Mouse (Mus musculus): ENCODE results near the gene Synm.

The Synm gene

DNA sequence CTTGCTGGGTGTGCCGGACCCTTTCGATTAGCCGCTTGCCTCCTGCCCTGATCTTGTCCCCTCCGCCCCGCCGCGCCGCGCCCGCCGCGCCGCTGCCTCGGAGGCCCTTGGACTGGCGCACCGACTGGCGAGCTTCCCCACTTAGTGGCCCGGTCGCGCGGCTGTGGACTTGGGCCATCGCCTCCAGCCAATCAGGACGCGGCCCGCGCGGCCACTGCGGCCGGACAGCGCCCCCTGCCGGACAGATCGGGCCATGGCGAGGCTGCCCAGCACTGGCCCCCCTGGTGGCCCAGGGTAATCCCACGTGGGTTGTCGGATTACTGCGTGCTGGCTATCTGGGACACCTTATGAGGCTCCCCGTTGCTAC lies at the start of gene Synm:
TSS of gene Synm (minus strand) at position 114 of the 367 bp plus-strand sequence.
- DNase-seq (ENCODE audit: low read depth), result no peak

DNA sequence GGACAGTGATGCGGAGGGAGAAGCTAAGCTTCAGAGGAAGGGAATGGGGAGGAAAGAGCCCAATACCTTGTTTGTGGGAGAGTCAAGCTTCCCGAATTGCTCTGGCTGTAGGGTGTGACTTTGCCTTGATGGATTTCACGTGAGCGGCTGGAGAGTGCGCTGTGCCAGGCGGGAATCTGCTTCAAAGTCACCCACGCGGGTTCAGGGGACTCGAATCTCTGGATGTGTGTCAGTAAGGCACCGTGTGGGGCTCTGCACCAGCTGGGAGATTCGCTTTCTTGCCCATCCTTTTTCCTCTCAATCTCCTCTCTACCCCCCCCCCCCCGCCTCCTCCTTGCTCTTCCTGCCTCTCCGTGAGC lies 44.3 kb upstream of the Synm start:
- DNase-seq (ENCODE audit: low read depth), result no peak

DNA sequence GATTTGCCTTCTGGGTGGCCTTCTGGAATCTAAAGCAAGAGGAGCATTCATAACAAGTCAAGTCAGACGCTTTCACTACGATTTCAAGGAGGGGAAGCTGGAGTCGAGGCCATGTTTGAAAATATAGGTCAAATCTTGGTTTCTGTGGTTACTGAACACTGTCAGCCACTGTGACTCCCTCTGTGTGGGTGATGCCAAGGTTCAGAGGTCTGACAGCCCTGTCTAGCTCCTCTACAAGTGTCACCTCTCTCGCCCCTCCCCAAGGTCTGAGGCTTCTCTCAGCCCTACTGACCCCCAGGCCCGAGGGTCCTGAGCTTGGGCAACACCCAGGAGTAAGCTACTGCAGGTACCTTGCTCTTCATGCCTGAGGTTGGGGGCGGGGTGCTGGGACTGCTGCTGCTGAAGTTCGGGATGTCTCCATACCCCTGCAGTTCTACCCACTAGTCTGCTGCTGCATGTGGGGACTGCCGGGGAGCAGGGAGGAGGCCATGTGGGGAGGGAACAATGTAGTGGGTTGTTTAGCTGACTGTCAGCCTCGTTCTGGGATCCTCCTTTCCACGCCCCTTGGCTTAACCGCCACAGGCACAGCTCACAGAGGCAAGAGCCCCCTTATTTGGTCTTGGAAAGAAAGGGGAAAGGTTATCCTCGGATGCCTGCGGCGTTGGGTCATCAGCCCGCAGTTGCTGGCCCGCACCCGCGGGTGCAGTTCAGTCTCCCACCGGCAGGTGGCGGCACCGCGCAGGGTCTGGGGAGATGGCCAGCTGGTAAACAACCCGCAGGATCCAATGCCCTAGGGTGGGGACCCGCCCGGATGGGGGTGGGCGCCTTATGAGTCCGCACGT lies 43.7 kb upstream of the Synm start:
- peak; percentile 59 for DNase-seq (ENCODE audit: low read depth)

DNA sequence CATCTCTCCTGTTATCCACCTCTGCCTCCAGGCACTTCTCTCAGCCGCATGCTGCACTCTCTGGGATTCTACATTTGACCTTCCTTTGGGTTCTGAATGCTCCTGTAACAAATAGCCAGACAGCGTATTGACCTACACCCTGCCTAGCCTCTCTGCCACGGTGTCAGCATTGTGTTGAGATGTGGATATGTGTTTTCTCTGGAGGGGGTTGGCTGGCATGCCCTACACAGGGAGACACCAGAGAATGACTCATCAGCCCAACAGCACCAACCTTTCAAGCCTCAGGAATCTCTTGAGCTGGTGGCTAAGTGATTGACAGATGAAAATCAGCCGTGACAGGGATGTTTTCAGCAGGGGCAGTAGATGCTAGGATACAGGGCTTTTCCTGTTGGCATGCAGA lies 41.5 kb upstream of the Synm start:
- no peak for DNase-seq (ENCODE audit: low read depth)

DNA sequence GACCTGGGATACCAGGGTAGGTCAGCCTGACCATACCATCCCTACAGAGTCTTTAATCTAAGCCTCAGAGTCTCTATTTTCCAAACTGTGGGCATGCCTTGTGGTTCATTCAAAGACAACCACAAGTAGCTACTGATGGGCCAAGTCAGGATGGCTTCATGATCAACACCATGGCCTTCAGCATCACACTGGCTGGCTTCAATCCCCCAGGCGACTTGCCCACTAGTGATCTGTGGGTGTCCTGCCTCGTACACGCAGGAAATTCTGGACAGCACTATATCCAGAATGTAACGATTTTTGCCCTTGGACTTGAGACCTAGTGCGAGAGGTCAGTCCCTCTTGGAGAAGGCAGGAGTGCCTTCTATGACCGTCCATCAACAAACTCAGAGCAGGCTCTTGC lies 41.0 kb upstream of the Synm start:
- no peak for DNase-seq (ENCODE audit: low read depth)

DNA sequence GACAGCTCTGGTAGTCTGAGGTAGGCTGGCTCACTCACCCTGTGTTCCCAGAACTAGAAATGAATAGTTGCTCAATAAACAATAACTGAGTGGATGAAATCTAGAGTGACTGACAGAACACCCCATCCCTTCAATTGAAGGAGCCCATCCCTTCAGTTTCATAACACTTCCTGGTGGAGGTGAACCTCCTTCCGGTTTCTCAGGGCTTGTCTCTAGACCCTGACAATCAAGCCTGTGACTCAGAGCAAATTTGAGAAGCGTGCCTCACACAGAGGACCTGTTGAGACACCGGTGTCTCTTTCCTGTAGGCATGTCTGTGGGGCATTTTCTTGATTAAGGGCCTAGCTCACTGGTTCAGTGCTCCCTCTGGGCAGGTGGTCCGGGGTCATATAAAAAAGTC lies 38.9 kb upstream of the Synm start:
- DNase-seq (ENCODE audit: low read depth), result peak; percentile 76

DNA sequence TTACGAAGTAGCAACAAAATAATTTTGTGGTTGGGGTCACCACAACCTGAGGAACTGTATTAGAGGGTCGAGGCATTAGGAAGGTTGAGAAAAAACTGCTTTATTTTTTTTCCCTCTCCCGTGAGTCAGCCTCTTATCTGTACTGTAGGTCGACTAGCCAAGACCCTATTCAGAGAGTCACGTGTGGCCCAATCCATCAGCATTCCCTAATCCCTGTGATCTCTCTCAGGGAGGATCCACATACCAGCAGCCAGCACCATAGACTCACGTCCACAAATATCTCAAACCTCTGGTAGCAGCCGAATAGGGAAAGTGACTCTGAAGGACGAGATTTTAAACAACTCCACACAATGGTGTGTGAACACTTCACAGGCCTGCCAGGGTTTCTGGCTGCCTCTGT lies 37.5 kb upstream of the Synm start:
- no peak for DNase-seq (ENCODE audit: low read depth)

DNA sequence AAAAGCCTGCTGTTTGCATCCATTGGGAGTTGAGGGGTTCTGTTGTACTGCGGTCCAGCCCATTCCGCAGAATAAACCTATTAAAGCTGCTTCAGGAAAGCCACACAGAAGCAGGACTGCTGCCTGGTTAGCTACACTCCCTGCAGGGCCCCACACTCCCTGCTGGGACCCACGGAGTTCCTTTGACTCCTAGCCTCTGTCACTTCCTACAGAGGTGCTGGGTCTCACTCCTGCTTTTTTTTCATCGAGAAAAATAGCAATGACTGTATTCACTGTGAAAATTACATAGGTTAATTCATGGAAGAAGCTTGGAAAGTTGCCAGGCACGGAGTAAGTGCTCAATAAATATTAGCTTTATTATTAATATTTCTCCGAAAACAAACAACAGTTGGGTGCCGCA lies 33.9 kb upstream of the Synm start:
- DNase-seq (ENCODE audit: low read depth), result no peak

DNA sequence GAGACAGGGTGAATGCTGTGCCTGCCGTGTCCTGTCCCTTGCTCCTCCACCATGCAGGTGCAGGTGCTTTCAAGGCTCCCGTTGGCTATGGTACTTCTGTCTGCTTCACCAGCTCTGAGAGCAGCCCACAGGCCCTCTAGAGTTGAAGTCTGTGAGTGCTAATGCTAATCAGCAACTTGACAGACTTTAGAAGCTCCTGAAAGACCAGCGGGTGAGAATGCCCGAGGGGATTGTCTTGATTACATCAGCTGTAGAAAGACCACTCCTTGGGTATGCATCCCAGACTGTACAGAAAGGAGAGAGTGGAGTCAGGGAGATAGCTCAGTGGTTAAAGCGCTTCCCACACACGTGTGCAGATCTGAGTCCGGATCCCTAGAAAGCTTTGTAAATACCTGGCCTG lies 31.7 kb upstream of the Synm start:
- no peak for DNase-seq (ENCODE audit: low read depth)

DNA sequence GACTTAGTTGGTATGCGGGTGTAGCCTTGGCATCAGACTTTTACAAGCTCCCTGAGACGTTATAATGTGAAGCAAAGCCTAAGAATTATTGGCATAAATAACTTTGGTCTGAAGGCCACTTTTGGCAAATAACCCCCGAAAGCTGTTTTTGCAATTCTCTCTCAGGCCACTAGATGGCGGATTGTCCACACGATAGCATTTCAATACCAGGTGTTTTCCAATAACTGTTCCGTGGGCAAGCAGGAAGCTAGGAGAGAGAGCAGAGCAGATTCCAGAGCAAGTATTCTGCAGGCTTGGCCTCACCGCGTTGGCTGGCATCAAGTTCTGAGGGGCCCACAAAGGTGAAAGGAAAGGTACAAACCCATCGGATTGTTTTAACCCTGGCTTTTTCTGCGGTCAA lies 29.2 kb upstream of the Synm start:
- peak; percentile 59 for DNase-seq (ENCODE audit: low read depth)

DNA sequence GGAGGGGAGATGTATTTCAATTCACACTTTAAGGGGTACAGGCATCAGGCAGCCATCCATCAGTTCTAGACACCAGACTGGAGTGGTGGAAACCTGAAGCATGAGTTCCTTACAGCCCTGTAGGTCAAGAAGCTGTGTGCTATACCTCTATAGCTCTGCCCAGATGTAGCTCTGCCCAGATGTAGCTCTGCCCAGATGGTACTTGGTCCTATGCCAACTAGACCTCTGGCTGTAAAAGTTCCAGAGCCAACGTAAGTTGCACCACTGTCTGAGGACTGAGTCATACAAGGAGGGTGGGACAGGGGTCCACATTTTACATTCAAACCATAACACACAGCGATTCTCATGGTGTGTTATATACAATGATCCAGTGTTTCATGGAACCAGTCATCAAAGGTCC lies 28.3 kb upstream of the Synm start:
- no peak for DNase-seq (ENCODE audit: low read depth)

DNA sequence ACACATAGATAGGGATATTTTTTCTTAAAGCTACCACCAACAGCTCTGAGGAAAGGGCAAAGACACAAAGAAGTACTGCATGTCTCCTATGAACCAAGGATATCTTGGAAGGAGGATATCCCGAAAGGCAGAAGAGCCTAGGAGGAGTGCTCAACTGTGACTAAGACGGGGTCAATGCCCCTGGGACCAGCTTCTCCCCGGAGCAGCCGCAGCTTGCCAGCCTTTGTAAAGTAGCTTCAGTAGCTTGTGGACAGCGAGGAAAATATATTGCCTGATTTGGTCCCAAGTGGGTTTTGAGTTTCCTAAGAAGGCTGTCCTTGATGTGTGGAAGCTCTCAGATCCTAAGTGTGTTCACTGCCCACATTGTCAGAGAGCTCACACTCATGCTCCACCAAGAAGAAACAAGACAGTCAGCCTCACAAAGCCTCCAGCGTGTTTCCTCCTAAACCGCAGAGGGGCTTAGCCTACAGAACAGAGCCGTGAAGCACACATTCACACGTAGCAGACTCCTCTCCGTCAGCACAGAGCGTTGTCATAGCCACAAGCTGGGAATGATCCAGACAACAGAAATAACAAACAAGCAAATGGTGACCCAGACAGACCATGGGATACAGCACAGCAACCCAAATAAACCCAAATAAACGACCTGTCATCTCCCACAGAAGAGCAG lies 17.2 kb upstream of the Synm start:
- no peak for DNase-seq (ENCODE audit: low read depth)

DNA sequence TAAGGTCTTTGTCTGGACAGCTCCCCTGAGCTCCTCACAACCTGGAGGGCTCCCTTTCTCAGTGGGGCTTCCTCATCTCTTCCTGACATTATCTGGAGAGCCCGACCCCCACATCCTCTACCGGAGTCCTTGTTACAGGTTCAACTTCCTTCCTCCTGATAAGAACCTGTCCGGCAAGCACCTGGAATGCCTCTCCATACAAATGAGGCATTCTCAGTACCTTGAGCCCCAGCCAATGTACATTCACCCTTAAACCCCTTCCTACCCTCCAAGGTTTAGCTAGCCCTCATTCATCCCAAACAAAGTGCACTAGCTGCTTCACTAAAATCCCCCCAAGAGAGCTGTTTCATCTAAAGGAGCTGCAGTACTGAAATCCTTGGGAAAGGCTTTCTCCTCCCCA lies 16.1 kb upstream of the Synm start:
- no peak for DNase-seq (ENCODE audit: low read depth)

DNA sequence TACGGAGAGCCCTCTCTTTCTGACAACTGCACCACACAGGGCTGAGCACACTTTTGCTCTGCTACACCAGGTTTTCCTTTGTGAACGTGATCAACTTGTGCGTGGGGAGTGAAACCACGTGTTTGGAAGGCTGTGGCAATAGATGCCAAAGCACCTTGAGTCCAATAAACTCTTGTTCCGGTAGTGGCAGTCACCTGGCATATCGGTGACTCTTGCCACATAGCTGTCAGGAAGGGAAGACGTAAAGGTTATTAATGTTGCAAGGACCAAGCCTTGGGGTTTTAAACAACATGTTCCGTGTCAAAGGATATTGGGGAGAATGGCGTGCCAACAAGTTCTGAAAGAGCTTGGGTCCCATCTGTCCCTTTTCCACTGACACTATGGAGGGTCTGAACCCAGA lies 12.7 kb upstream of the Synm start:
- no peak for DNase-seq (ENCODE audit: low read depth)

DNA sequence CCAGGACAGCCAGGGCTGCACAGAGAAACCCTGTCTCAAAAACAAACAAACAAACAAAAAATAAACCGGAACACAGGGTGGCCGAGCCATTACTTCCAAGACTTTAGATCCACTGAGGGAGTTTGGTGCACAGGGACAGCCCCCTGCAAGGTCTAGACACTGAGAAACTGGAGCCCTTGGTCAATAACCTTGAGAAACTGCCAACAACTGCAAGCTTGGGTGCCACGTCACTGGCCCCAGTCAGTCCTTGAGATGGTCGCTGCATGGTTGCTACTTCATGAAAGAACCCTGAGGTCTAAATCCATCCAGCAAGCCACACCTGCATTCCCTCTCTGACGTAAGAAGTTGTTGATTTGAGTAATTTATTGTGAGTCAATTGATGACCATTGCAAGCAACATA lies 9.9 kb upstream of the Synm start:
- no peak for DNase-seq (ENCODE audit: low read depth)

DNA sequence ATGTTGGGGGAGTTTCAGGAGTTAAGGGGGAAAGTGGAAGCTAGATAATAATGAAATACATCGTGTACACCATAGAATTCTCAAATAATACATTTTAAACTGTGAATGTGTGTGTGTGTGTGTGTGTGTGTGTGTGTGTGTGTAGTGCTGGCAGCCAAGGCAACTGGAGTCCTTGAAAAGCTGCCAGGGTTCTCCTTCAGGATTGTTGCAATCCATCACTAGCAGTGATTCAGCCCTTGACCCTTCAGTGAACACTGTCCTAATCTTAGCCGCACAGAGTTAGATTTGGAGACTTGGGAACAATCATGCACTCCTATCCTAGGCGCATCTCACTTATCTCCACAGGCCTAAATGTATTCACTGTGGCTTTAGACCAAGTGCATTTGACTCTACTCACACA lies 8.6 kb upstream of the Synm start:
- no peak for DNase-seq (ENCODE audit: low read depth)

DNA sequence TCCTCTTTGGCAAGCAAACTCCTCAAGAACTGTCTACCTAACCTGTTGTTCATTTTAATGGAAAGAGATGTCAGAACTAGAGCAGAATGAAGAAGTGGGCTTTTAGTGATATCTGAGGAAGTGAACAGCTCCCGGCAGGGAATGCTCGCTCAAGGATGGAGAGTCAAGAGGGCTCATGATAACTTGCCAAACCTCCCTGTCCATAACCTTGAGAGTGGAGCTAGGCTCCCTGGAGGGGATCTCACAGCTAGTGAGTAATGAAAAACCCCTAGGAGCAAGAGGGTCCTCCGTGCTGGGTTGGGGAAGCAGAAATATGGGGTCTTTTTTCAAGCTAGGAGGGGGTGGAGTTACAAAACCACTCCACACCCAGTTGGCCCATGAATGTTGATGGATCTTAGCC lies 4.1 kb upstream of the Synm start:
- DNase-seq (ENCODE audit: low read depth), result no peak

DNA sequence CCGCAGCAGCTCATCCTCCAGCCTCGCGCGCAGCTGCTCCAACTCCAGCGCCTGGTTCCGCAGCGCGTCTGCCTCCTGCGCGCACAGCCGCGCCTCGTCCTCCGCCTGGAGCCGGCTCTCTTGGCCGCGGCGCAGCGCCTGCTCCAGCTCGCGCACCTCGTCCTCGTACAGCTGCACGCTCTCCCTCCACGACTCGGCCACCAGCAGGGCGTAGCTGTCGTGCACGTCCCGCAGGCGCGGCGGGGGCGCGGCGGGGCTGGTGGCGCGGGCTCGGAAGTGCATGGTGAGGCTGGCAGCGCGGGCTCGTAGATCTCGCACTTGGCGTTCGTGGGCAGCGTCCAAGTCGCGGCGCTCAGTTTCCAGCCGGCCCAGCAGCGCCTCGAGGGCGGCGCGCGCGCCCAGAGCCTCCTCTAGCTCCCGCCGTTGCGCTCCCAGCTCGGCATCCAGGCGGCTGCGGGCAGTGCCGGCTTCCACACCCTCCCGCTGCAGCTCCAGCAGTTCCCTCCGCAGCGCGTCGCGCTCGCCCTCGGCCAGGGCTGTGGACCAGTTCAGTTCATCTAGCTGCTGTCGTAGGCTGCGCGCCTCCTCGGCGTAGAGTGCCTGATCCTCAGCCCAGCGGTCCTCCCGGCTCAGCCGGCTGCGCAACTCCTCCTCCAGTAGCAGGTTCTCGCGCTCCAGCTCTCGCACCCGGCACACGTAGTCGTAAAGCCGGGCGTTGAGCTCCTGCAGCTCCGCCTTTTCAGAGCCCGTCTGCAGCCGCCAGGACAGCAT lies 499 bp downstream of the Synm start:
- DNase-seq (ENCODE audit: low read depth), result no peak

DNA sequence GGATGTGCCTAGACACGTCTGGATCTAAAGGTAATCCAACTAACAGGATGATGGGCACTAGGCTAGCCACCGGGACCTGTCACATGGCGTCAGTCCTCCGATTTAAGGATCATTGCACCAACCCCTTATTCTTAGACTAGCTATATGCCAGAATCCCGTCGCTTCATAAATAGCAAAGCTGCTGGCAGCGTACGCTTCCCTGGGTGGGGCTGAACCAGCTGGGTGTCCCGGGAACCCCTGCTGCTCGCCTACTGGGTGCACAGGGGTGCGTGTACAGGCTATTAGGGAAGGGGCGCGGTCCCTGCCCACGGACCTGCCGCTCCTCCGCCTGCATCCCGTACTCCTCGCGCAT lies 1.1 kb downstream of the Synm start:
- DNase-seq (ENCODE audit: low read depth), result no peak

DNA sequence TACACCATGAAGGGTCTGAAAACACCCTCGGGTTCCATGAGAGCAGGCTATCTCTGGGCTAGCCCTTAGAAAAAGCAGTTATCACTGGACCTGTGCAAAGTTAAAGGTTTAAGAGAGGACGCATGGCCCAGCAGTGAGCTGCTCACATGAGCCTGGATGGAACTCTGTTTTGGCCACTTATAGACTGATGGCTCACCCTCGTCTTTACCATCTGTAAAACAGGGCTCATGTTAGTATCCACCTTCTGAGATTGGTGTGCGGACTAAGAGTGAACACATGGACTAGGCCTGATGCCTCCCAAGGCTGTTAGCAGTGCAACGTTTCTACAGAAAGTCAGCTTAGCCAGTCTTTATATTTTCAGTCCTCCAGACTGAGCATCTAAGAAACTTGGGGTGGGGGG lies 2.9 kb downstream of the Synm start:
- no peak for DNase-seq (ENCODE audit: low read depth)

DNA sequence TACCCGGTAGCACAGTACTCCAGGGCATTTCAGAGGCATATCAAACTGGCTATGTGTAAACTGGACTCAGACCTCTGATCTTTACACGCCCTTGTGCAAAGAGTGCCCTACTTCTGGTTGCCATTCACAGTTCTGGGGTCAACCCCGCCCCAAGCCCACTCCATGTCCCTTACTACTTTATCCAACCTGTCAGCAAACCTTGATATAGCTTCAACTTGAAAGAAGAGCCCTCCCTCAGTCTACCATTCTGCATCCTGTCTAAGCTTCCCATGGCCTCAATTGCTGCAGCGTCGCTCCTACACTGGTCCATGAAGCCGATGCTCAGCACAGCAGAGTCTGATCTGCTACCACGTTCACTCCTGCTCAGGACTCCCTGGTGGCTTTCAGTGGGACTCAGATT lies 4.2 kb downstream of the Synm start:
- DNase-seq (ENCODE audit: low read depth), result no peak

DNA sequence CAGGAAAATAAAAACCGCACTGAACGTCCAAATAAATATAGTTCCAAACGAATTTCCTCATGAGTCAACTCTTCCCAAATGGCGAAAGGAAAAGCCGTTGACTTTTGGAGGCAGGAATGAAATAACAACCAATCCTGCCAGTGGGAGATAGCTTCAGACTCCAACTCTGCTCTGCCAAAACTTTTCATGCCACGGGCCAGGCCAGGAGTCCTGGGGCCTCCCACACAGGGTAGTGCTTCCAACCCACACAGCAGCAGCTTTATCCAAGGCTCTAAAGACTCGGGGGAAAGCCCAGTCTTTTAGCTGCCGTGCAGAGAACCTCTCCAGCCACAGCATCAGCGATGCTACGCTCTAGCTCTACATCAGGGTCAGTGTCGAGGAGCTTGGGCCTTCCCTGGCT lies 4.9 kb downstream of the Synm start:
- DNase-seq (ENCODE audit: low read depth), result no peak

DNA sequence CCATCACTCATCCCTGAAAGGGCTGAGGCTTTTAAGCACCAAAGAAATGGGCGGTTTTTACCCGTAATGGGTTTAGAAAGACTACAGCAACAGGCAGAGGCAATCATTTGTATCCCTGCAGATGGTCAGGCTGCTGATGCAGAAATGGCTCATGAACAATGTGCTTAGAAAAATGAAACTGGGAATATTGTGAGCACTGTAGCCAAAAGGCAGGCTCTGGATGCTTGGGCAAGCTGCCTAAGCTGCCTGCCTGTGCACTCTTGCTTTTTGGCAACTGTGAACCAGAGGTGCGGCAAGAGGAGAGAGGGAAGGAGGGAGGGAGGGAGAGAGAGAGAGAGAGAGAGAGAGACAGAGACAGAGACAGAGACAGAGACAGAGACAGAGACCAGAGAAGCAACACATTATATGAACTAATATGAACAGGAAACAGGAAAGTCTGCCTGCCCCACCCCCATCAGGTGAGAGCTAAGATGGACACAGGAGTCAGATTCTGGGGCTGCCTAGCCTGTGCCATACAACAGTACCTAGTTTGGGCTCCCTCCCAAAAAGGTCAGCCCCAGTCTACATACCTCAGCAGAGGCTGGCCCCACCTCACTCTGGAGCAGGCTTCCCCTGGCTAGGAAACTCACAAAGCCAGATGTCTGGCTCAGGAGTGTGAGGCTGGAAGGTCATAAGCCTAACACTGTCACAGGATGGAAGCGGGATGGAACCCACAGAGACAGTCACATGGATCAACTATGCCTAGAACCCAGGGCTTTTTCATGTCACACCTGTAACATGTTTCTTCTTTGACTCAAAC lies 9.9 kb downstream of the Synm start:
- no peak for DNase-seq (ENCODE audit: low read depth)

Measured in 416B (cell line).